Mouse (Mus musculus) heart, adult 2 months (tissue): Measurements from ENCODE around the gene Fen1.

ENCODE experiments used
- CTCF ChIP-seq: fragments of 200-600 bp; IDR thresholded peaks from 2 replicates; pipeline ENCODE4 v1.8.1; 2022; ENCODE audit warnings: antibody characterized with exemption, mild to moderate bottlenecking, moderate library complexity
- POLR2A ChIP-seq: fragments of 200-500 bp; IDR thresholded peaks from 2 replicates; pipeline ENCODE4 v1.6.1; 2011; ENCODE audit warnings: mild to moderate bottlenecking, low read depth, low read length, control low read depth; ENCODE audit not compliant: insufficient read depth

- TF ChIP-seq CTCF = no peak
- TF ChIP-seq POLR2A = no peak
Measured at GRCm38 (mm10) chr19:10182142-10182541, 21.8 kb downstream of the Fen1 start.
